Mouse (Mus musculus): ENCODE data around the gene Crygc. TPM values are rescaled to one million over a fixed set of nuclear protein-coding genes. Genes with fewer than 3 reads are reported as not detected.
"Not testable (repeated sequence)": the region's sequence is repeated elsewhere in the genome, so short reads cannot be mapped to it uniquely, and the experiment has no call there.

Gene Crygc
- polyA plus RNA-seq, 1 experiment from 2014 or later = not detected

- WGBS = 66% methylated on average over 12 of the region's 12 CpGs
- not testable (repeated sequence) for H3K4me2 ChIP-seq; H3K4me1 ChIP-seq (replicated peaks); H3K27ac ChIP-seq; H3K4me3 ChIP-seq; H3K9ac ChIP-seq; H3K27me3 ChIP-seq; H3K9me3 ChIP-seq (replicated peaks); ATAC-seq (replicated peaks; ENCODE audit: insufficient number of reproducible peaks, insufficient read depth, low FRiP score, low read depth); H3K36me3 ChIP-seq
Observed at GRCm38 (mm10) chr1:65050952-65051351, 22.5 kb downstream of the Crygc start, which contains the start of gene Cryge. Cryge (minus strand) TSS chr1:65051149.

GRCm38 (mm10) chr1:65048781-65049180, 24.7 kb downstream of the Crygc start:
- Histone ChIP-seq H3K36me3 (no peaks in the 10 kb centered on the region), H3K4me3 (no peak overlapping the region), H3K9ac (no peak overlapping the region), H3K27me3 (no peaks in the 10 kb centered on the region), H3K4me1 (replicated peaks) (0 out of 2 replicates have a peak, but pooled peaks cover 3% of the 10 kb centered on the region), H3K9me3 (replicated peaks) (no peaks in the 10 kb centered on the region), H3K27ac (no peak overlapping the region), H3K4me2 (no peak overlapping the region)
- ATAC-seq (replicated peaks; ENCODE audit: insufficient number of reproducible peaks, insufficient read depth, low FRiP score, low read depth) = no peak
- WGBS = 49% methylated on average over 12 of the region's 12 CpGs

- H3K27ac ChIP-seq = no peak overlapping the region
- WGBS = 34% methylated on average over 8 of the region's 8 CpGs
- H3K36me3 ChIP-seq = no peaks in the 10 kb centered on the region
- H3K4me2 ChIP-seq = peak overlapping the region; percentile 29; the same call in 1 of the 2 replicates
- no peaks in the 10 kb centered on the region for H3K4me1 ChIP-seq (replicated peaks)
- no peak overlapping the region for H3K4me3 ChIP-seq
- H3K9me3 ChIP-seq (replicated peaks) = no peaks in the 10 kb centered on the region
- no peak overlapping the region for H3K9ac ChIP-seq
- no peaks in the 10 kb centered on the region for H3K27me3 ChIP-seq
- no peak for ATAC-seq (replicated peaks; ENCODE audit: insufficient number of reproducible peaks, insufficient read depth, low FRiP score, low read depth)
Observed at GRCm38 (mm10) chr1:65046401-65047109, 26.9 kb downstream of the Crygc start.

- H3K4me1 ChIP-seq (replicated peaks) = no peaks in the 10 kb centered on the region
Observed at GRCm38 (mm10) chr1:65043433-65043832, 30.1 kb downstream of the Crygc start.

GRCm38 (mm10) chr1:65041837-65042236, 31.7 kb downstream of the Crygc start:
- H3K9ac ChIP-seq = no peak overlapping the region
- H3K4me3 ChIP-seq = no peak overlapping the region
- no peaks in the 10 kb centered on the region for H3K4me1 ChIP-seq (replicated peaks)
- no peaks in the 10 kb centered on the region for H3K9me3 ChIP-seq (replicated peaks)
- H3K4me2 ChIP-seq = no peak overlapping the region
- H3K27me3 ChIP-seq = no peaks in the 10 kb centered on the region
- no peak overlapping the region for H3K27ac ChIP-seq
- ATAC-seq (replicated peaks; ENCODE audit: insufficient number of reproducible peaks, insufficient read depth, low FRiP score, low read depth) = no peak
- no peaks in the 10 kb centered on the region for H3K36me3 ChIP-seq
- WGBS = 90% methylated on average over 3 of the region's 3 CpGs

More at GRCm38 (mm10) chr1:65043433-65043832, 30.1 kb downstream of the Crygc start:
- Histone ChIP-seq H3K27me3 (no peaks in the 10 kb centered on the region), H3K4me2 (no peak overlapping the region), H3K9me3 (replicated peaks) (no peaks in the 10 kb centered on the region), H3K36me3 (no peaks in the 10 kb centered on the region), H3K27ac (no peak overlapping the region), H3K9ac (no peak overlapping the region), H3K4me3 (no peak overlapping the region)
- 79% methylated on average over 2 of the region's 2 CpGs for WGBS
- ATAC-seq (replicated peaks; ENCODE audit: insufficient number of reproducible peaks, insufficient read depth, low FRiP score, low read depth) = no peak

GRCm38 (mm10) chr1:65040806-65041205, 32.7 kb downstream of the Crygc start:
- H3K9me3 ChIP-seq (replicated peaks) = no peaks in the 10 kb centered on the region
- no peak overlapping the region for H3K4me2 ChIP-seq
- 64% methylated on average over 6 of the region's 6 CpGs for WGBS
- no peaks in the 10 kb centered on the region for H3K36me3 ChIP-seq
- no peaks in the 10 kb centered on the region for H3K4me1 ChIP-seq (replicated peaks)
- H3K27ac ChIP-seq = no peak overlapping the region
- H3K9ac ChIP-seq = no peak overlapping the region
- H3K27me3 ChIP-seq = no peaks in the 10 kb centered on the region
- no peak for ATAC-seq (replicated peaks; ENCODE audit: insufficient number of reproducible peaks, insufficient read depth, low FRiP score, low read depth)
- H3K4me3 ChIP-seq = no peak overlapping the region

DNA sequence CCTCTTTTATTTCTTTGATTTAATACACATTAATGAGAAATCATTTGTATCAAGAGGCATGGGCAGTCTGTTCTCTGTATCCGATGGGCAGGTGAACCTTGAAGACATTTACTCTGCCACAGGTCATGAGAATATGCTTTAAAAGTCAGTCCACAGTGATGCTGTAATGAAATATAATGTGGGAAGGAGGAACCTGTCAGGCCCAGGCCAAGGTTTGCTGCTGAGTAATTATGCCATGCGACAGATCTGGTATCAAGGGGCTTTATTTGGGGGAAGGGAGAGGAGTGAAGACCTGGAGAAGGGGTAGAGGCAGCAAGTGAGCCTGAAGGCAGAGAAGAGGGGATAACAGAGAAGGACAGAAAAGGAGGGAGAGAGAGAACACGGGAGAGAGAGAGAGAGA, 33.8 kb downstream of the Crygc start:
- Histone ChIP-seq H3K36me3 (no peaks in the 10 kb centered on the region), H3K27ac (no peak overlapping the region), H3K4me2 (no peak overlapping the region), H3K9ac (no peak overlapping the region), H3K9me3 (replicated peaks) (no peaks in the 10 kb centered on the region), H3K4me1 (replicated peaks) (no peaks in the 10 kb centered on the region), H3K4me3 (no peak overlapping the region), H3K27me3 (no peaks in the 10 kb centered on the region)
- no peak for ATAC-seq (replicated peaks; ENCODE audit: insufficient number of reproducible peaks, insufficient read depth, low FRiP score, low read depth)
- 75% methylated on average over 3 of the region's 3 CpGs for WGBS

- Histone ChIP-seq H3K4me2 (no peak overlapping the region), H3K4me1 (replicated peaks) (no peaks in the 10 kb centered on the region), H3K9ac (no peak overlapping the region), H3K36me3 (no peaks in the 10 kb centered on the region), H3K27me3 (no peaks in the 10 kb centered on the region), H3K27ac (no peak overlapping the region), H3K9me3 (replicated peaks) (no peaks in the 10 kb centered on the region), H3K4me3 (no peak overlapping the region)
- no peak for ATAC-seq (replicated peaks; ENCODE audit: insufficient number of reproducible peaks, insufficient read depth, low FRiP score, low read depth)
- 52% methylated on average over 2 of the region's 2 CpGs for WGBS
Observed at GRCm38 (mm10) chr1:65037542-65037941, 35.9 kb downstream of the Crygc start.

DNA sequence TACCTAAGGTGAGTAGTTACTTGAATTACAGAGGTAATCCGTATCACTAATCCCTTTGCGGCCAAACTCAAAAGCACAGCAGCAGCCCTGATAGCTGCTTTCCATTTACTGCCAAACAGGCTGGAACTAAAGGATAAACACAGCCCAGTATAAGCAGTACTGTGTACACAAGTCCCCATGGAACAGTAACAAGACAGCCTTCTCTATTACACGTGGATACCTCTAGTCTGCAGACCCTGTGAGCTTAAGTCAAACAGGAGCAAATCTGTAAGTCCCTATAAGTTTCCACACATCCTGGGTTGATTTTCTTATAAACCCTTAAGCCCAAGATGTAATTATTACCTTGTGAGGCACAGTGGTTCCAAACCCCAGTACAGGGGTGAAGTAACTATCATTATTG, 38.0 kb downstream of the Crygc start:
- Histone ChIP-seq H3K9me3 (replicated peaks) (no peaks in the 10 kb centered on the region), H3K27ac (no peak overlapping the region), H3K4me3 (no peak overlapping the region), H3K36me3 (no peaks in the 10 kb centered on the region), H3K4me2 (no peak overlapping the region), H3K4me1 (replicated peaks) (no peaks in the 10 kb centered on the region), H3K27me3 (no peaks in the 10 kb centered on the region), H3K9ac (no peak overlapping the region)
- WGBS = 44% methylated on average over 3 of the region's 3 CpGs
- ATAC-seq (replicated peaks; ENCODE audit: insufficient number of reproducible peaks, insufficient read depth, low FRiP score, low read depth) = no peak

GRCm38 (mm10) chr1:65032641-65033040, 40.8 kb downstream of the Crygc start, which contains the start of gene Akr1cl:
Akr1cl (minus strand) TSS chr1:65032759.
- H3K36me3 ChIP-seq = no peaks in the 10 kb centered on the region
- H3K27ac ChIP-seq = no peak within 1 kb of the TSS
- no peaks in the 10 kb centered on the region for H3K27me3 ChIP-seq
- H3K4me3 ChIP-seq = no peak within 1 kb of the TSS
- no peaks in the 10 kb centered on the region for H3K4me1 ChIP-seq (replicated peaks)
- no peak within 1 kb of the TSS for H3K9ac ChIP-seq
- ATAC-seq (replicated peaks; ENCODE audit: insufficient number of reproducible peaks, insufficient read depth, low FRiP score, low read depth) = no peak
- no peaks in the 10 kb centered on the region for H3K9me3 ChIP-seq (replicated peaks)
- H3K4me2 ChIP-seq = no peak within 1 kb of the TSS

DNA sequence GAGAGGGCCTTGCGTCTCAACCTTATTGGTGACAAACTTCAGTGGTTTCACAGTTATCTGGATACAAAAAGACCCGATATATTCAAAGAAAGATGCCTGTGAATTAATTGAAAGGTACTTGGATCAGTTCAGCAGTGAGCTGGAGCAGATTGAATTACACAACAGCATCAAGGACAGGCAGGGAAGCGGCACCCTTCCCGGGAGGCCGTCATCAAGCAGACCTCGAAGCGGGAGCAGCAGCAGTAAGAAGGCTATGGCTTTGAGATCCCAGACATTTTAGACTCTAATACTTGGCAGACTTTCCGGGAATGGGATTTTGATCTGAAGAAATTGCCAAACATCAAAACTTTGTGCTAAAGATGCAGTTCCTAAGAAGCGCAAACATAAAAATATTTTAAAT, 45.3 kb downstream of the Crygc start:
- H3K9me3 ChIP-seq (replicated peaks) = no peaks in the 10 kb centered on the region
- no peak overlapping the region for H3K4me2 ChIP-seq
- H3K4me1 ChIP-seq (replicated peaks) = no peaks in the 10 kb centered on the region
- ATAC-seq (replicated peaks; ENCODE audit: insufficient number of reproducible peaks, insufficient read depth, low FRiP score, low read depth) = no peak
- 65% methylated on average over 9 of the region's 9 CpGs for WGBS
- H3K27ac ChIP-seq = no peak overlapping the region
- no peak overlapping the region for H3K4me3 ChIP-seq
- no peak overlapping the region for H3K9ac ChIP-seq
- no peaks in the 10 kb centered on the region for H3K27me3 ChIP-seq
- H3K36me3 ChIP-seq = no peaks in the 10 kb centered on the region

All from heart, embryonic 15.5 days (tissue).